Mouse (Mus musculus) MEL-GATA-1-ER (cell line): Measurements from ENCODE around the gene Nfat5.

ENCODE experiments used
- DNase-seq: peaks from one replicate; pipeline ENCODE4 v3.0.0-alpha.2; 2012; ENCODE audit warnings: low read depth; ENCODE audit errors: extremely low read depth

The Nfat5 gene

GRCm38 (mm10) chr8:107397665-107398064 lies 104.4 kb downstream of the Nfat5 start:
- no peak for DNase-seq

GRCm38 (mm10) chr8:107399495-107399894 lies 106.2 kb downstream of the Nfat5 start:
- no peak for DNase-seq

GRCm38 (mm10) chr8:107401866-107402265 lies 108.6 kb downstream of the Nfat5 start:
- DNase-seq, result no peak

- DNase-seq, result peak; percentile 94
Measured at GRCm38 (mm10) chr8:107403038-107403781, 109.9 kb downstream of the Nfat5 start, which contains the start of gene Nqo1. TSS of gene Nqo1 (minus strand) at chr8:107403206.

- DNase-seq, result no peak
Measured at GRCm38 (mm10) chr8:107404057-107404456, 110.8 kb downstream of the Nfat5 start.

GRCm38 (mm10) chr8:107405935-107406334 lies 112.7 kb downstream of the Nfat5 start:
- DNase-seq, result no peak

- DNase-seq, result no peak
Measured at GRCm38 (mm10) chr8:107411391-107411790, 118.1 kb downstream of the Nfat5 start.

- DNase-seq, result no peak
Measured at GRCm38 (mm10) chr8:107412552-107412951, 119.3 kb downstream of the Nfat5 start.

GRCm38 (mm10) chr8:107413881-107414280 lies 120.6 kb downstream of the Nfat5 start:
- no peak for DNase-seq

- DNase-seq, result no peak
Measured at GRCm38 (mm10) chr8:107417001-107417400, 123.7 kb downstream of the Nfat5 start.

GRCm38 (mm10) chr8:107424176-107424575 lies 130.9 kb downstream of the Nfat5 start:
- no peak for DNase-seq

- DNase-seq, result peak; percentile 88
Measured at GRCm38 (mm10) chr8:107424597-107425229, 131.4 kb downstream of the Nfat5 start, which contains the start of gene Nob1. TSS of gene Nob1 (minus strand) at chr8:107425051.

GRCm38 (mm10) chr8:107425230-107425597 lies 131.9 kb downstream of the Nfat5 start:
- DNase-seq, result no peak
